Mouse (Mus musculus) limb, embryonic 14.5 days (tissue): ENCODE measurements at regions not wholly inside any gene's neighbourhood (a gene's known extent, or its start where the extent isn't known, plus 50 kb on each side); places are given as distances from the start of the nearest gene placed in this dataset.

Experiments
- ATAC-seq: fragments of 200-750 bp; cut with Nextera tagmentation; 2 replicates; pipeline ENCODE4 v1.8.0; 2017; ENCODE audit warnings: low read depth, moderate number of reproducible peaks, moderate TSS enrichment; ENCODE audit not compliant: low FRiP score
- DNase-seq: peaks from one replicate; pipeline ENCODE4 v3.0.0-alpha.2; 2015; ENCODE audit warnings: low spot score
- H3K27ac ChIP-seq: fragments of 300-500 bp; sonication (generic); replicated peaks from 2 replicates; pipeline ENCODE4 v1.5.1; 2014; ENCODE audit warnings: low read depth, mild to moderate bottlenecking, low read length, moderate library complexity, mixed read lengths
- H3K27me3 ChIP-seq: fragments of 300-500 bp; sonication (generic); 2 replicates; pipeline ENCODE4 v1.6.1; 2014; ENCODE audit warnings: low read length, mixed read lengths; ENCODE audit not compliant: control insufficient read depth, insufficient read depth
- H3K36me3 ChIP-seq: fragments of 300-500 bp; sonication (generic); 2 replicates; pipeline ENCODE4 v1.6.1; 2014; ENCODE audit warnings: mild to moderate bottlenecking, low read length, moderate library complexity, mixed read lengths; ENCODE audit not compliant: control insufficient read depth, insufficient read depth
- H3K4me1 ChIP-seq: fragments of 300-500 bp; sonication (generic); 2 replicates; pipeline ENCODE4 v1.6.1; 2014; ENCODE audit warnings: antibody characterized with exemption, low read length, mixed read lengths; ENCODE audit not compliant: control insufficient read depth, insufficient read depth
- H3K4me2 ChIP-seq: fragments of 300-500 bp; sonication (generic); replicated peaks from 2 replicates; pipeline ENCODE4 v1.6.1; 2014; ENCODE audit warnings: low read depth, mild to moderate bottlenecking, low read length, moderate library complexity; ENCODE audit not compliant: severe bottlenecking
- H3K4me3 ChIP-seq: fragments of 300-500 bp; sonication (generic); replicated peaks from 2 replicates; pipeline ENCODE4 v1.5.1; 2014; ENCODE audit warnings: low read length
- H3K9ac ChIP-seq: fragments of 300-500 bp; sonication (generic); 2 replicates; pipeline ENCODE4 v1.6.1; 2014; ENCODE audit warnings: mild to moderate bottlenecking, low read depth, low read length, moderate library complexity; ENCODE audit not compliant: severe bottlenecking
- H3K9me3 ChIP-seq: fragments of 300-500 bp; sonication (generic); 2 replicates; pipeline ENCODE4 v1.6.1; 2016; ENCODE audit warnings: low read length; ENCODE audit not compliant: control insufficient read depth
- POLR2A ChIP-seq: fragments of 200-500 bp; IDR thresholded peaks from 2 replicates; pipeline ENCODE4 v1.8.0; 2012; ENCODE audit warnings: inconsistent platforms, mild to moderate bottlenecking, moderate library complexity, borderline replicate concordance; ENCODE audit not compliant: insufficient read depth, insufficient read length; ENCODE audit errors: extremely low read depth
- WGBS: fragments of 180-500 bp; shearing (Covaris S2); extraction: QIAGEN DNeasy Blood & Tissue Kit; methylation state at CpG from one replicate; pipeline ENCODE4 v1.1.7; 2014; 5-methylcytosine and 5-hydroxymethylcytosine counted together

DNA sequence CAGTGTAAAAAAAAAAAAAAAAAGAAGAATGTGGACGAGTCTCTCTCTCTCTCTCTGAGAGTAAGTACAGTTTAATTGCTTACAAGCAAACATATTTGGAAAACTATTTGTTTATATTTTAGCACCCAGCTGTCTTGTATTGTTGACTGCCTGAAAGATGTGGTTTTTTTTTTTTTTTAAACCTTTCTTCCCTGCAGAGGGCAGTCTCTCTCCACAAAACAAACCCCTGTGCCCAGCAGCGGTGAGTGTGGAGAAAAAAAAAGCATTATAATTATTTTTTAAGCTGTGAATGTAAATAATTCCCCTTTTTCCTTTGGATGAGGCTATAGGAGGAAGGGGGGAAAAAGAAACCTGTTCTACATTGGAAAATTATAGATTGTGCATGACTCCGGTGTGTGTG, 126.7 kb upstream of the Zfhx3 start:
- H3K4me3 ChIP-seq: no peak overlapping the region
- H3K9ac ChIP-seq: no peak overlapping the region
- H3K27ac ChIP-seq: no peak overlapping the region
- H3K4me2 ChIP-seq: no peak overlapping the region
- no peaks in the 10 kb centered on the region for H3K9me3 ChIP-seq
- H3K36me3 ChIP-seq: no peaks in the 10 kb centered on the region
- ATAC-seq: no peak
- H3K4me1 ChIP-seq: peaks cover 24% of the 10 kb centered on the region
- DNase-seq: no peak
- WGBS: 24% methylated on average over 3 of the region's 3 CpGs
- no peak for TF ChIP-seq POLR2A
- H3K27me3 ChIP-seq: no peaks in the 10 kb centered on the region

DNA sequence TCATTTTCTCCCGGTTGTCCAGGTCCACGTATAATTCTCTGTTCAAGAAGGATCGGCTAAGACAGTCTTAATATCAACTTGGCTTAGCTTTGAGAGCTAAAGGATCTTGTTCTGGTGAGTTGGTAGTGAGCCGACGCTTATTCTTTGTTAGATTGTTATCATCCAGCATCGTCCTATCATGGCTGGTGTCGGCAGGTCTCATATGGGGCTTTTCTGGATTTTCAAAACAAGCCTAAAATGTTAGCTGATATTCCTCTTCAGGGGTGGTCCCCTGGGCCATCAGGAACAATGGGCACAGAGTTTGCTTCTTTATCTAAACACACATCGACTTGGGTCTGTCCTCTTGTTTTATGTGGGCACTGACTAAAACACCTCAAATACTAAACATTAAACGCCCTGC, 124.6 kb upstream of the Zfhx3 start:
- DNase-seq: no peak
- Histone ChIP-seq H3K27me3 (no peaks in the 10 kb centered on the region), H3K4me2 (no peak overlapping the region), H3K9me3 (no peaks in the 10 kb centered on the region), H3K9ac (no peak overlapping the region), H3K4me3 (no peak overlapping the region), H3K4me1 (peaks cover 34% of the 10 kb centered on the region), H3K27ac (no peak overlapping the region), H3K36me3 (no peaks in the 10 kb centered on the region)
- WGBS: 73% methylated on average over 9 of the region's 9 CpGs
- no peak for TF ChIP-seq POLR2A
- ATAC-seq: no peak

DNA sequence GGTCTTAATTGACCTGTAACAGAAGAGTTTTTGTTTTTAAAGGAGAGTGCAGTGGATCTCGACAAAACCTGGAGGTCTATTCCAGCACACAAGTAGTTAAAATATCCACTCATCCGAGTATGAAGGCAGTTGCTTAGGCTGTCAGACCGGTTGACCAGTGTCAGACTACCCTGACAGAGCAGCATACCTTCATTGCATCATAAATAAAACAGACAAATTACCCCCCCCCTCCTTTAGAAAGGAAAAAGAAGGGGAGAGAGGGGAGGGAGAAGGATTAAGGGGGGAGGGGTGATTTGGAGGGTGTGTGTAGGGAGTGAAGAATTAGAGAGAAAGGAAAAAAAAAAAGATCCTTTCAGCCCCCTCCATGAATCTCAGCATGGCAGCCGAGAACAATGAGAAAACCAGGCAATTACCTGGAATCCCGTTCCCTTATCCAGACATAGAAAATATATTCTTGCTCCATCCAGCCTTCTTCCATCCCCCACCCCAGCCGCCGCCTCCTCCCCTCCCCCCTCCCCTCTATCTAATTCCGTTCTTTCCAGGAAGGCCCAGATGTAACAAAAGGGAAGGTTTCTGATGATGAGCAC, 122.2 kb upstream of the Zfhx3 start:
- no peak for TF ChIP-seq POLR2A
- no peak for ATAC-seq
- Histone ChIP-seq H3K4me1 (peaks cover 45% of the 10 kb centered on the region), H3K9me3 (no peaks in the 10 kb centered on the region), H3K36me3 (no peaks in the 10 kb centered on the region), H3K27me3 (no peaks in the 10 kb centered on the region), H3K4me3 (no peak overlapping the region), H3K27ac (peak overlapping the region; percentile 5; the same call in 1 of the 2 replicates), H3K4me2 (0 out of 2 replicates have a peak overlapping the region, but pooled peaks have one; percentile 2), H3K9ac (no peak overlapping the region)
- DNase-seq: no peak
- WGBS: 11% methylated on average over 8 of the region's 8 CpGs

DNA sequence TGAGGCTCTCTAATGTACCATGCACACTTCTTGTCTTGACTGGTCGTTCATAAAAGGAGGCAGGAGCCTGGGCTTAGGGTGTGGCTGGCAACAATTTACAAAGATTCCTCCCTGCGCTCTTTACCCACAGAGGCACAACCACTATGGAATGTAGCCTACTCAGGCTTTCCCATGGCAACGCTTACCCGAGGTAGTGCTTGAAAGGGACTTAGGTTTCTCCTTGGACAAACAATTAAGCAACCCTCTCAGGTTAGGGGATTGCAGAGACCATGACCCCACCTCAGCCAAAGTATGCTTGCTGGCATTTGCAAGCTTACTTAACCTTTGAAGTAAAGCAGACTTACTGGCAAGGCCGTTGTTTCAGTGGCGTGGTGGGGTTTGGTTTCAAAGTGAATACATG, 120.9 kb upstream of the Zfhx3 start:
- 25% methylated on average over 6 of the region's 6 CpGs for WGBS
- Histone ChIP-seq H3K36me3 (no peaks in the 10 kb centered on the region), H3K4me1 (peaks cover 43% of the 10 kb centered on the region), H3K27me3 (no peaks in the 10 kb centered on the region), H3K27ac (peak overlapping the region; percentile 63; the same call in 1 of the 2 replicates), H3K9me3 (no peaks in the 10 kb centered on the region), H3K4me2 (no peak overlapping the region), H3K4me3 (no peak overlapping the region), H3K9ac (no peak overlapping the region)
- no peak for ATAC-seq
- no peak for TF ChIP-seq POLR2A
- no peak for DNase-seq

GRCm38 (mm10) chr8:107824096-107824495, 118.3 kb upstream of the Zfhx3 start:
- Histone ChIP-seq H3K4me2 (peak overlapping the region; percentile 54), H3K4me1 (peaks cover 48% of the 10 kb centered on the region), H3K9me3 (no peaks in the 10 kb centered on the region), H3K9ac (0 out of 2 replicates have a peak overlapping the region, but pooled peaks have one; percentile 49), H3K27me3 (no peaks in the 10 kb centered on the region), H3K27ac (no peak overlapping the region), H3K36me3 (no peaks in the 10 kb centered on the region), H3K4me3 (peak overlapping the region; percentile 22; the same call in 1 of the 2 replicates)
- no peak for DNase-seq
- no peak for ATAC-seq
- WGBS: 26% methylated on average over 7 of the region's 7 CpGs
- no peak for TF ChIP-seq POLR2A
